Mouse (Mus musculus) right cerebral cortex, postnatal 10 days (tissue): ENCODE results near the gene Zfp653.
"Not testable (repeated sequence)": the region's sequence is repeated elsewhere in the genome, so short reads cannot be mapped to it uniquely, and the experiment has no call there.

Source experiments
- DNase-seq, 2 experiments: peaks; one replicate each; pipeline ENCODE4 v3.0.0; 2021; ENCODE audit warnings: low spot score in 2 of 2

Gene Zfp653

DNA sequence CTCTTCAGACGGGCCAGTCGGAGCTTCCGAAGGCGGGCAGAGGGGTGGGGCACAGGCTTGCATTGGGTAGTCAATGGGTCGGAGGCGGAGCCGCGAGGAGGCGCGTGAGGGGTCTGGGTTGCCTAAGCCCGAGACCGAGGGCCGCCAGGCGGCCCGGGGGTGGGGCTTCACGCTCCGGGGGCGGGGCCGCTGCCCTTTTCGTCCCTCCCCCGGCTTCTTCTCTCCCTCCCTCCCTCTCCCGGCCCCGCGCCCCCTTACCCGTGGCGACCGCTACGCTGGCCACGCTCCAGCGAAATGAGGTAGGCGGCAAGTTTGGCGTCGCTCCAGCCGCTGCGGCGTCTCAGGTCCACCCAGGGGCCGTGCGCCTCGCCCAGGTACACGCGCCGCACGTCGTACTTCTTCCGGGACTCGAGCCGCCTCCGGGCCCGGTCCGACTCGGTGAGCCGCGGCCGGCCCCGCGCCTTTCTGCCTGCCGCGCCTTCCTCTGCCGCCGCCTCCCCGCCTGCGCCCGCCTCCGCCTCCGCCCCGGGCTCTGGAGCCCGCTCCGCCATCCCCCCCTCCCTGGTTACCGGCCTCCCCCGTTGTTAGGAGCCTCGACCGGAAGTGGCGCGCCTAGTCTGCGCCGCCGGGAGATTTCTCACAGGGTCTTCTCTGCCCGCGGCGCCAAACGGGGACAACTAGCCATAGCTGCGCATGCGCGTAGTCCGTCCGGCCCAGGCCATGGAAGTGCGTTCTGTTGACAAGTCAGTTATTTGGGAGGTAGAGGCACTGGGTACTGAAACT, at the start of gene Zfp653, which contains the start of gene Gm49318:
Gene Zfp653 (minus strand): TSS at position 586 of the 783 bp plus-strand sequence.
Gene Gm49318 (minus strand): TSS at position 469 of the 783 bp plus-strand sequence.
- peak; percentile 98 to 99 for DNase-seq

DNA sequence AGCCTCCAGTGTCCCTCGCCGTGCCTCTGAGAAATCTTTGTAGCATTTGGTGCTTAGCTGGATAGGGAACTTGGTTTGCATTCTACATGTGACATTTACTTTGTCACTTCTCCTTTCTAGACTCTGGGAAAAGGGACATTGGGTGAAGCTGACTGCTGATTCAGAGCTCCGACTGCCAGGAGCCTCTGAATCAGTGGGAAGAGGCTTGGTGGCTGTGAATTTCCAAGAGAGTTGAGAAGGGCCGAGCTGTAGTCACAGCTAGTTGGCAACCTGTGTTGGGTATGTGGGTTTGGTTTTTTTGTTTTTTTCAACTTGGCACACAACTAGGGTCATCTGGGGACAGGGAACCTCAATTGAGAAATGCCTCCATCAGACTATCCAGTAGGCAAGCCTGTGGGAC, 48.4 kb upstream of the Zfp653 start:
- DNase-seq = peak in 1 of 2 experiments; percentile 54

DNA sequence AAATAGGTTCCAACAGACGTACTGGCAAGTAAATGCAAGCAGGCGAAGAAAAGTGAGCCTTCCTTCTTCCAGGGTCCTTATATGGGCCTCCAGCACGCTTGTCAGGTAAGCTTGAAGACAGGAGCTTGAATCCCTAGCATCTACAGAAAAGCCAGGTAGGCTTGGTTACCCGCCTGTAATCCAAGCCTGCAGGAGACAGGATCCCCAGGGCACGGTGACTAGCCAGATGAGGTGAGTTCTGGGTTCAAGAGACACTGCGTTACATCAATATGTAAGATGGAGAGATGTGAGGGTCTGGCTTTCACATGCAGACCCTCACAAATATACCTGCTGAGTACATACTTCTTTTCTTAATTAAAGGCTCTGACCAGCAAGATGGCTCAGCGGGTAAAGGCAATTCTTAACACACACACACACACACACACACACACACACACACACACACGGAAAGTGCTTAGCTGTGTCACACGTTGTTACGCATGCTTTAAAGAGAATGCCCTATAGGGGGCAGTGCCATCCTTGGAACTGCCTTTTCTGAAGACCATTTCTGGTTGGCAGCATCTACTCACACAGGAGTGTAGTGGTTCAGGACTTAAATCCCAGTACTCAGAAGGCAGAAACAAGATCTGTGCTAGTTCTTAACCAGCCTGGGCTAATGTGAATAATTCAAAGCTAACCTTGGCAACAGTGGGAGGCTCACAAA, 46.7 kb upstream of the Zfp653 start:
- DNase-seq = peak; percentile 57 to 64

DNA sequence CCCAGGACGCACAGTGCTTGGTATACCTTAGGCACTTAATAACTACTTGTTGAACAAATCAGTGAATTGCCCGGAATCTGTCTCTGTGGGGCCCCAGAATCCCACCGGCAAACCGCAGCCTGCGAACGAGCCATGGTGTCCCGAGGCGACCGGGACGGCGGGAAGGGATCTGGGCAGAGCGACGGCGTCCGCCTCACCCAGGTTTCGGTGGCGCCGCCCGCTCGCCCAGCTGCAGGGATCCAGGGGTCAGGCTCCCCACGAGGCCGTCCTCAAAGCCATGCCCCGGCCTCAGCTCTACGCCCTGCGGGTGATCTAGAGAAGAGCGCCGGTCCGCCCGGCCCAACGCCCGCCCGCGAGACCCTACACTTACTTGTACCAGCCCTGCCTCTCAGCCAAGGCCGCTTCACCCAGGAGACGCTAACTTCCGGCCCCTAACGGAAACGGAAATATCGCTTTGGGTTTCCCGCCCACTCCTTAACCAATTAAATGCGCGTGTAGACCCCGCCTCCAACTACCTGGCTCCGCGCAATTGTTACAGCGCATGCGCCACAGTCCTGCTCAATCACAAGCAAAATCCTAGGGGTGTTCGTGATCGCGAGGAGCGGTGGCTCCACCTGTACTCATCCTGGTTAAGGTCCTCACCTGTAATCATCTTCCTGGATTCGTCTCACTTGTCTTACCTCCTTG, 45.7 kb upstream of the Zfp653 start, which contains the start of gene Elof1:
Gene Elof1 (minus strand): TSS at position 433 of the 687 bp plus-strand sequence.
- peak; percentile 97 for DNase-seq

DNA sequence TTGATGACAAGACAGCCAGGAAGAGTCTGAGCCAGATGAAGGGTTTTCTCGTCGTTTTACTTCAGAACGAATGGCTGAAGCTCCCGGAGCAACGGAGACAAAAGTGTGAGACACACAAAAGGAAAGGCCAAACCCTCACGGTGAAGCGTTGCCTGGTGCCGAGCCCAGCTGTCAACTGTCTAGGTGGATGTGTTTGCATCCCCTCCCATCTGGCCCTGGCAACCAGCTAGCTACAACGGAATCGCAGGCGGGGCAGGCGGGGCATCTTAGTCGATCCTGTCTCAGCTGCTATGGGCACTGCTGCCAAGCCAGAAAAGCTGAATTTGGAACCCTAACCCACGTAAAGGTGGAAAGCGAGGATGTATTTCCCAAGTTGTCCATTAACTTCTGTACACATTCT, 44.9 kb upstream of the Zfp653 start:
- no peak for DNase-seq

DNA sequence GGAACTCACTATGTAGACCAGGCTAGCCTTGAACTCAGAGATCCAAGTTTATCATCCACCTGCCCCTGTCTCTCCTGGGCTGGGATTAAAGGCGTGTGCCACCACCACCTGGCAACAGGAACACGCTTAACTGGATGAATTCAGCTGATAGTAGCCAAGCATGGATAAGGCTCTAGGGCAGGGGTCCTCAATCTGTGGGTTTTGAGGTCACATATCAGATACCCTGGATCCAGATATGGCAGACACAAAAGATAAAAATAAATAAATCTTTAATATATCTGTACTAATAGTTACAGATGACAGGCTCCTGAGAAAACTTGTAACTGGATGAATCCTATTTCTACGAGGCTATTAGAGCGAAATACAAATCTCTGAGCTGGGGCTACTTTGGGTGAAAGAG, 44.5 kb upstream of the Zfp653 start:
- DNase-seq = no peak

DNA sequence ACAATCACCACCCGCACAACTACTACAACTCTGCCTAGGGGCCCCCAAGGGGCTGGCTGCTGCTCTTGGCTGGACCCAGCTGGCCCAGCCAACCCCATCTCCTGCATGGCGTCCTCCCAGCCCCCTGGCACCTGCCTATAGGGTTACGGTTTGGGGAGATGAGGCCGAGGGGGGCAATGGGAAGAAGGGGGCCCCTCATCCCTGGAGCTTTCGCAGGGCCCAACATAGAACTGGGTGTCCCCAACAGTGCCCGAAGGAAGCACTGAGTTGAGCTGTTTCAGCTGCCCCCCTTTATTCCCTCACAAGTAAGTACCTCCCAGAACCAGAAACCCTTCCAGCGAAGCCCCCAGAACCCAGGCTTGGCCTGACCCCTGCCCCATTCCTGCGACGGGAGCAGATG, 37.0 kb upstream of the Zfp653 start:
- no peak for DNase-seq

DNA sequence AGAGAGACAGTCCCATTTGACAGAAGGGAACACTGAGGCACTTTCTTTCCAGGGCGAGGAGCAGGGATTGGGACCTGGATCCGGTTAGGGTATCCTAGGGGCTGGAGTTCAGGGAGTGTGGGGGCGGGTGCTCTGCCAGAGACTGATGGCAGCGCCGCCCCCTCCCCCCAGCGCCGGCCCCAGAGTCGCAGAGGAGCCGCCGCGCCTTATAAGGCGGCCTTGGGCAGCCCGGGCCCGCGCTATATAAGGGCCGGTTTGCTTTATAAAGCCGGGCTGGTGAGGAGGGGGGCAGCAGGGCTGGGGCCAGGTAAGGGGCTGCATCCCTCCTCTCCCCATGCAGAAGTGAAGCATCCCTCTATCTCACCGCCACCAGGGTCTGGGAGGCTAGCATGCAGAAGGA, 28.7 kb upstream of the Zfp653 start:
- no peak for DNase-seq

DNA sequence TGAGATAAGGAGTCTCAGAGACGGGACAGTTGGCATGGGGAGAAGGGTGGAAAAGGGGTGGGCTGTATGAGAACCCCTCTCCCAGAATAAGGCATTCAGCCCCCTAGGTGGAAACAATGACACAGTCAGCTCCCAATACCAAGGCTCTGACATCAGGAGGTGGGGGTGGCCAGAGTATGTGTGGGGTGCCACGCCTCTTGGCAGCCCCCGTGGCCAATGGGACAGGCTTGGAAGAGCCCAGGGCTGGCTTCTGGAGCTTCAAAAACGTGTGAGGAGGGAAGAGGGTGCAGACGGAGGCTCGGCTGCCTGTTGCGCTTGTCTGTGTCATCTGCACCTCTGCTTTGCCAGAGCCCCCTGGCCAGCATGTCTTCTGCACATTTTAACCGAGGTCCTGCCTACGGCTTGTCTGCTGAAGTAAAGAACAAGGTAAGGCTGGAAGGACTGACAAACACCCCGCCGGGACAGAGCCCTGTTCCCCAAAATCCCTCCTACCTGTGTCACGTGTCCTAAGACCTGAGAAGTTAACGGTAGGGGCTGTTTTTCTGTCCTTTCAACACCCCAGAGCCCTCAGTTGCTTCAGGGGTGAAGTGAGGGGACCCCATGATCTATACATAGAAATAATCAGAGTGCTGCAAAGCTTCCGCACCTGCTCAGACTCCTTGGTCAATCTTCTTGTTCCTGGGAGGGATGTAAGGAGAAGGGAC, 28.0 kb upstream of the Zfp653 start, which contains the start of gene Cnn1:
Gene Cnn1 (plus strand): TSS at position 224 of the 704 bp plus-strand sequence.
- no peak for DNase-seq

DNA sequence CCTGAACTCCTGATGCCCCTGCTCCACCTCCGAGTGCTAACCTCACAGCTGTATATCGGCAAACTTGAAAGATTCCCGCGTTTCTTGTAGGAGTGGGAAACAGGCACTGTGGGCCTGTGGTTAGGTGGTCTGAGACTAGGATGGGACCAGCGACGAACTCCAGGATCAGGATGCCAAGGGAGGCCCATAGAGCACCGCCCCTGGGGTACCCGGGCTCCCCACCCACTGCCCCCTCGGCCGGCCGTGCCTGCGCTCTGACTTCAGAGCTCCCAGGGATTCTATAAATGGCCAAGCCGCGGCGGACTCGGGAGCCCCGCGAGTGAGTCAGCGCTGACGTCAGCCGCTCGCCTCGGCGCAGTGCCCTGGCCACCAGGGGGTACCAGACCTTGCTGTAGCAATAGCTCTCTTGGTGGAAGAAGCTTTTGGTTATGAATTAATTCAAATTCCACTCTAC, 24.7 kb upstream of the Zfp653 start:
- DNase-seq = peak; percentile 67 to 76

DNA sequence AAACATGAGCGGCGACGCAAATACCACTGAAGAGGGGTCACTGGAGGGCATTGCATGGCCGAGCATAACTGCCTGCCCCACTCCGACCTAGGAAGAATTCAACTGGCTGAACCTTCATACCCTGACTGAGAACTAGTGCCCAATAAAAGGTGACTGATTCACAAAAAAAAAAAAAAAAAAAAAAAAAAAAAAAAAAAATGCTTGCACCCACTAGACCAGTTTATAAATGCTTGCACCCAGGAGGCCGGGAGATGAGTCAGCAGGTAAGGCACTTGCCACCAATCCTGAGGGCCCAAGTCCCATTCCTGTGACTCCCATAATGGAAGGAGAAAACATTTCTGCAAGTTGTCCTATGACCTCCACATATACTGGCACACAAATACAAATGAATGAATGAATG, 21.6 kb upstream of the Zfp653 start:
- DNase-seq = no peak

DNA sequence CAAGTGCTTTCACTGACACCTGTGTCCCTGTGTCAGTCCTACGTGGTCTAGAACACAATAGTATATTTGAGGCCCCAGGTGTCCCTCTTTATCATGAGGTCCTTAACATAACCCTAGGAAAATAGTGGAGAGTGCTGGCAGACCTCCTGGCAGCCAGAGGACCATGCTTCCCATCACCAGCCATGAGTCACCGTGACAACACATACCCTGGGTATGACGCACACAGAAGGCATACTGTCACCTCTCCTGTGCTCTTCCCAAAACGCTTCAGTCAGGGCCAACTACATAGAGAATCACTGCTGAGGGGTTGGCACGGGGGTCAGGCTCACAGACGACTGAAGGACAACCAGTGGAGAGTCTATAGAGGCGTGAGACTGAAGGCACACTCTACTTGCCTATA, 18.8 kb upstream of the Zfp653 start:
- DNase-seq = no peak

DNA sequence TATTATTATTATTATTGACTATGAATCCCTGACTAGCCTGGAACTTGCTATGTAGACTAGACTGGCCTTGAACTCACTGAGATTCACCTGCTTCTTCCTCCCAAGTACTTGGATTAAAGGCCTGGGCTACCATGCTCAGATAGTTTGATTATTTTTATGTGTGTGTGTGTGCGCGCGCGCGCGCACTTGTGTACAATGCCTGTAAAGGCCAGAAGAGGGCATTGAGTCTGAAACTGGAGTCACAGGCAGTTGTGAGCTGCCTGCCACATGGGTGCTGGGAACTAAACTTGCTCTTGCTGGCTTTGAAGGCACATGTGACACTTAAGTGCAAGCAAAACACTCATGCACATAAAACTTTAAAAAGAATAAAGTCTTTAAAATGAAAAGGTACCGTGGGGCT, 18.1 kb upstream of the Zfp653 start:
- DNase-seq = no peak

DNA sequence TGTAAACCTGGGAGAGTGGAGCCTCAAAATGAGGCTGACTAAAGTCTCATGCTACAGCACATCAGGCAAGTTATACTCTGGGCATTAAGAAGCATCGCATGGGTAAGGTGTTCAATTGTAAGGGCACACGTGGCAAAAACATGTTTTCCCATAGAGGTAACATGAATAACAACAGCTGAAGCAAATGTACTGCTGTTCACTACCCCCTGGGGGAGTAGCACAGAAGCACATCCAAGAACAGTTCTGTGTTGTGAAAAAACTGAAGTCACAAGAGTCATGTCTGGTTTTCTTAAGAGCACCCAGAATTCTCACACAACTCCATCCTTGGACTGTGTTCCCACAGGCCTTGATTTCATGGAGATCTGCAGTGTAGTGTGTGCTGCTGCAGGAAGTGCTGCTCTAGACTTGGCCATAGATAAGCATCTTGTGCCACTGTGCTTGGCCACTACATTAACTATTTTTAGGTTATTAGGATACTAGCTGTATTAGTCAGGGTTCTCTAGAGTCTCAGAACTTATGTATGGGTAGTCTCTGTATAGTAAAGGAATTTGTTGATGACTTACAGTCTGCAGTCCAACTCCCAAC, 15.9 kb upstream of the Zfp653 start:
- DNase-seq = no peak

DNA sequence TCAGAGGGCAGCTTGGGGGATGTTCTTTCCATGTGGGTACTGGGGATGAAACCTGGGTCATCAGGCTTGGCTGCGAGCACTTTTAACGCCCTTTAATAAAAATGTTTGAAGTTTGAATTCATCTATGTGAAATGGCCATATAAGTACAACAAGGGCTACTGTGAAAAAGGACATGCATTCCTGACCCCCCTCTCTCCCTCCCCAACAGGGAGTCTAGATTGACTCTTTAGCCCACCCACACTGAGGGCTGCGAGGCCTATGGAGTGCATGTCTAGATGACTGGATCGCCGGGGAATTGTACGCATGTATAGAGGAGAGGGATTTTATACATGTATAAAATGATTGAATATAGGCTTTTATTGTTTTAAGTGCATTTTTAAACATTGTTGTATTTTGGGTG, 14.8 kb upstream of the Zfp653 start:
- no peak for DNase-seq

DNA sequence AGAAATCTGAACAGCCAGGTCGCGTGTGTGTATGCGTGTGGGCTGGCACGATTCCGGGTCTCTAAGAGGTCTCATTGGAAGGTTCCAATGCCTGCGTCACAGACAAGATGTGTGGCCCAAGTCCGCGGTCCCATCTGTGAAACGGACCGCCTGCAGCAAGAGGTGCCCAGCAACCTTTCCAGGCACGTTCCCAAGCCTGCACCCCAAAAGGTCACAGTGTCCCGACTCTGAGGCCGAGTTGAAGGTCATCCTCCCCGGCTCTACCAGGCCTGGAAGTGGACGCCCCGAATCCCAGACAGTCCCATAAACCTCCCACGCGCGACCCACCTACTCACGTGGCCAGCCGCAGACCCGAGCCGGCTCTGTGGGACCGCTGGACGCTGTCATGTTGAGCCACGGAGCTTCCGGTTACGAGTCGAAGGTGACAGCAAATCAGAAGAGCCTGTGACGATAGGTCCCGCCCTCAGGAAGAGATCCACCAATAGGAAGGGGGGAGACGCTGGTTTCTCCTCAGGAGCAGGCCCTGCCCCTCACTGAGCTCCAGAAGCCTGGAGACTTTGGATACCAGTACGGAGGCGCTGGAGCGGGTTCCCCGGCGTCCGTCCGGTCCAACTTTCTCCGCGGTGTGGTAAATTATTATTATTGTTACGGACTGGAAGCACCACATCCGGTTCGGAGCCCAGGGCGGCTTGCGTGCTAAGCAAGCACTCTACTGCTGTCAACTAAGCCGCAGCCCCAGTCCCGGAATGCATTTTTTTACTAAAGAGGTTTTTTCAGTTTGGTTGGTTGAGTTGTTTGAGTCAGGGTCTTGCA, 14.1 kb upstream of the Zfp653 start, which contains the start of gene Ecsit:
Gene Ecsit (minus strand): TSS at position 417 of the 813 bp plus-strand sequence.
- DNase-seq = peak; percentile 98 to 99

DNA sequence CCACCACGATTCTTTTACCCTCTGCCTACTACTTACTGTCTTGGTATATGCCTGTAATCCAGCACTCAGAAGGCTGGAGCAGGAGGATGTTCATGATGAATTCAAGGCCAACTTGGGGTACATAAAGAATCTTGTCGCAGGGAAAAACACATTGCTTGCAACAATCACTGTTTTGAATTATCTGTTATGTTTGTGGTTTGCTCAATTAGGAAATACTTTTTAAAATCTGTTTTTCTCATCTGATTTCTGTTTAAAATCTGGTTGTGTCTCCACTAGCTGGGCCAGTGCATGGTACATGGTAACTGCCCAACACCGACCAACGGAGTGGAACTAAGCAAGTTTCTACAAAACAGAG, 13.5 kb upstream of the Zfp653 start:
- DNase-seq = no peak

DNA sequence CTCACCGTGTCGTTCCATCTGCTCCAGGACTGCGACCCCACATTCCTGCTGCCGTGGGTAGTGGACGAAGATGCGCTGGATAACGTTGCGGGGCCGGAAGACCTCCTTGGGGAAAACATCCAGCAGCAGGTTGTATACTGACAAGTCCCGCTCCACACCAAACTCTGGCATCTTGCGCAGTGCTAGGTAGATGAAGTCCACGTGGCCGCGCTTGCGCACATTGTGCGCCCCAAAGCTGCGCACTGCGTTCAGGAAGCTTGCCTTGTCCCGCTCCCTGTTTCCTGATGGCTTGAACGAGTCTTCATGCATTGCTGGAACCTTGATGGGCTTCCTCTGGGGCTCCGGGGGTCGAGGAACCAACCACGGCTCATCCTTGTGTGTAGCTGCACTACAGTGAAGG, 5.0 kb upstream of the Zfp653 start:
- DNase-seq = no peak

DNA sequence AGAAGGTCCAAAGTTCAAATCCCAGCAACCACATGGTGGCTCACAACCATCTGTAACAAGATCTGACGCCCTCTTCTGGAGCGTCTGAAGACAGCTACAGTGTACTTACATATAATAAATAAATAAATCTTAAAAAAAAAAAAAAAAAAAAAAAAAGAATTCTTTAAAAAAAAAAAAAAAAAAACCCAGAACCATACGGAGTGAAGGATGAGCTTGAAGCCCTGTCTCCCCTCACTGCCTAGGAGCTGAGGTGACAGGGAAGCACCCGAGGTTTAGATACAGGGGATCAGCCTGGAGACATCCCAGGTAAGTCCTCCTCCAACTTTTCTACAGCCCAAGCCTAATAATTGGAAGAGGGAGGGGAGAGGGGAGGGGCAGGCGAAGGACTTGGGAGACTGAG, 4.6 kb upstream of the Zfp653 start:
- not testable (repeated sequence) for DNase-seq

DNA sequence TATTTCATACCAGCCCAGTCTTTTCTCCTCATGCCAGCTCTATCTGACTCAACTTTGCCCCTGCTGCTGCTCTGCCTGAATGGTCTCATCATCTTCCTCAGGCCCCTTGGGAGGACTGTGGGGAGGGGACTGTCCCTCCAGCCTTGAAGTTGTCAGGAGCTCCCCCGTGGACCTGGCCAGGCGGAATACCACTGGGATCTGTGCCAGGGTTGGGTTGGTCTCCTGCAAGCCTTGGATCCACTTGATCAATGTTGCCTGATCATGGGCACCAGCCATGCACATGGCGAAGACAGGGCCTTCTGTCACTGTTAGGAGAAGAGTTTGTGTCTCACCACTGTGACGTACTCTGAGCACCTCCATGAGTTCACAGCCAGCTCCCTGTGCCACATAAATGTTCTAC, 1.1 kb upstream of the Zfp653 start:
- peak in 1 of 2 experiments; percentile 53 for DNase-seq
